Mouse (Mus musculus) midbrain, embryonic 12.5 days (tissue): ENCODE measurements around the gene Tspan32. TPM values are rescaled to one million over a fixed set of nuclear protein-coding genes. Genes with fewer than 3 reads are reported as not detected.

Source experiments
- ATAC-seq: fragments of 200-750 bp; cut with Nextera tagmentation; 2 replicates; pipeline ENCODE4 v1.8.0; 2017; ENCODE audit warnings: low read depth, moderate TSS enrichment, moderate library complexity; ENCODE audit not compliant: low FRiP score
- H3K27ac ChIP-seq: fragments of 300-500 bp; sonication (generic); replicated peaks from 2 replicates; pipeline ENCODE4 v1.5.1; 2016; ENCODE audit warnings: mild to moderate bottlenecking
- H3K27me3 ChIP-seq: fragments of 300-500 bp; sonication (generic); 2 replicates; pipeline ENCODE4 v1.6.1; 2016; ENCODE audit warnings: mild to moderate bottlenecking
- H3K36me3 ChIP-seq: fragments of 300-500 bp; sonication (generic); 2 replicates; pipeline ENCODE4 v1.6.1; 2016
- H3K4me1 ChIP-seq: fragments of 300-500 bp; sonication (generic); 2 replicates; pipeline ENCODE4 v1.6.1; 2016
- H3K4me2 ChIP-seq: fragments of 300-500 bp; sonication (generic); replicated peaks from 2 replicates; pipeline ENCODE4 v1.6.1; 2016; ENCODE audit warnings: mild to moderate bottlenecking, moderate library complexity
- H3K4me3 ChIP-seq: fragments of 300-500 bp; sonication (generic); 2 replicates; pipeline ENCODE4 v1.5.1; 2016; ENCODE audit warnings: mild to moderate bottlenecking
- H3K9ac ChIP-seq: fragments of 300-500 bp; sonication (generic); replicated peaks from 2 replicates; pipeline ENCODE4 v1.6.1; 2016; ENCODE audit warnings: mild to moderate bottlenecking, moderate library complexity
- H3K9me3 ChIP-seq: fragments of 300-500 bp; sonication (generic); 2 replicates; pipeline ENCODE4 v1.6.1; 2016; ENCODE audit warnings: mild to moderate bottlenecking
- WGBS: fragments of 180-500 bp; shearing (Covaris S2); methylation state at CpG from one replicate; pipeline ENCODE4 v1.1.7; 2016; 5-methylcytosine and 5-hydroxymethylcytosine counted together
- polyA plus RNA-seq: library from polyadenylated mRNA; unstranded; fragments of >200 nt; fragmentation: Nextera tagmentation; extraction: Ambion mirVana; gene quantifications from 2 replicates; pipeline ENCODE4 v1.2.1, GENCODE M21; 2016

Gene Tspan32
- polyA plus RNA-seq, 1 experiment from 2014 or later, result 1.5 TPM

DNA sequence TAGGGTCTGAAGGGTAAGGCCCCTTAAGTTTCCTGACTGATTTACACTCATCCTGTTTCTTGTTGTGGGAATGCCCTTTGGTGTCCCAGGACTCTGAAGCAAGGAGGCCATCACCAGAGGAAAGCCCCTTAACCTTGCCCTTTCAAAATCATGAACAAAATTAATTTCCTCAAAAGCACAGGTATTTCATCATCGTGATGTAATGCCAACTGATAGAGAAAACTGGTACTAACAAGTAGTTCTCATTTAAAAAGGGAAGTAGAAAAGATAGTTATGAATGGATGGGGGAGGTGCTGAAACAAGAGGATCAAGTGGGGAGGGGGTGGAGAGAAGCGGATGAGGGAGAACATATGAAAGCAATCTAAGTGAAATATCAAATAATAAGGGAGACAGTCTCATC lies 18.7 kb downstream of the Tspan32 start:
- Histone ChIP-seq H3K9ac (no peak overlapping the region), H3K36me3 (0 out of 2 replicates have a peak, but pooled peaks cover 3% of the 10 kb centered on the region), H3K27me3 (no peaks in the 10 kb centered on the region), H3K9me3 (no peaks in the 10 kb centered on the region), H3K4me1 (no peaks in the 10 kb centered on the region), H3K4me3 (no peak overlapping the region), H3K4me2 (no peak overlapping the region), H3K27ac (no peak overlapping the region)
- WGBS, result 96% methylated on average over 2 of the region's 2 CpGs
- ATAC-seq, result no peak

DNA sequence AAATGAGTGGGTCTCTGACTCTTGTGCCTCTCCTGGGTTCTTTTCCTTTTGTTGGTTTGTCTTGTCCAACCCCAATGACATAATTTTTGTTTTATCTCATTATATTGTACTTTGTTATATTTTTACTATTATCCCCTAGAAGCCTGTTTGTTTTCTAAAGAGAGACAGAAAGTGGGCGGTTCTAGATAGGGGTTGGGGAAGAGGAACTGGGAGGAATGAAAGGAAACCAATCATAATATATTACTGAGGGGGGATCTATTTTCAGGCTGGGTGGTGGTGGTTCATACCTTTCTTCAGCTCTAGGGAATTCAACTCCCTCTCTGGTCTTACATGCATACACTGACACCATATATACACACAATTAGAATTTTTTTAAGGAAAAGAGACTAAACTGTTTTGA lies 19.4 kb downstream of the Tspan32 start:
- Histone ChIP-seq H3K9ac (no peak overlapping the region), H3K27me3 (no peaks in the 10 kb centered on the region), H3K4me3 (no peak overlapping the region), H3K36me3 (0 out of 2 replicates have a peak, but pooled peaks cover 3% of the 10 kb centered on the region), H3K9me3 (no peaks in the 10 kb centered on the region), H3K4me2 (no peak overlapping the region), H3K4me1 (no peaks in the 10 kb centered on the region), H3K27ac (no peak overlapping the region)
- no peak for ATAC-seq
- WGBS, result 97% methylated on average over 1 of the region's 1 CpGs

DNA sequence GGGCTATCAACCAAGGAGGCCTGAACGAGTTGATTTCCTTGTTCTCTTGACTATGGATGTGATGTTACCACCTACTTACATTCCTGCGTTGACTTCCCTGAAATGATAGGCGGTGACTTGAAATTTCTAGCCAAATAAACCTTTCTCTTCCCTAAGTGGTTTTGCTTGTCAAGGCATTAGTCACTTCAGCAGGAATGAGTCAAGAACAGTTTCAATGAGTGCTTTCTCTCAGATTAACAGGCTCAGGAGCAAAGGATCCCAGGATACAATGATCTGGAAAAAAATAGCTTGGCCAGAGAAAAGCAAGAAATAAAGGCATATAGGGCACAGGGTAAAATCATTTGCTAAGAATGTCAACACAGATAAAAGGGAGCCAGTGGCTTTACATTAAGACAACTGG lies 20.6 kb downstream of the Tspan32 start:
- Histone ChIP-seq H3K9ac (no peak overlapping the region), H3K4me1 (no peaks in the 10 kb centered on the region), H3K36me3 (0 out of 2 replicates have a peak, but pooled peaks cover 3% of the 10 kb centered on the region), H3K9me3 (no peaks in the 10 kb centered on the region), H3K27me3 (no peaks in the 10 kb centered on the region), H3K4me2 (no peak overlapping the region), H3K4me3 (no peak overlapping the region), H3K27ac (no peak overlapping the region)
- 94% methylated on average over 3 of the region's 3 CpGs for WGBS
- no peak for ATAC-seq

DNA sequence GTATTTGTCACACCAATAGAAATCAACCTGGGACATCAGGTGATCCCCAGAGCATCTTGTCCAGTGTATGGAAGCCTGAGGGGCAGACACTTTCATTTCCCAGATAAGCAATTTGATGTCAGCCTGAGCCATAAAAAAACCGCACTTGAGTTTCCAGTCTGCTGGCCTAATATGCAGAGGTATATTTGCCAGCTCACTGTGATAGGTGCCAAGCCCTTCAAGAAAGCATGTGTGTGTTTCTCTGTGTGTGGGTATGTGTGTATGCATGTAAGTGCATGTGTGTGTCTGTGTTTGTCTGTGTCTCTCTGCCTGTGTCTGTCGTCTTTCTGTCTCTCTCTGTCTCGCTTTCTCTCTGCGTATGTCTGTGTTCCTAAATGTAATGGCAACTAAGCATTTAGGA lies 22.4 kb downstream of the Tspan32 start:
- H3K36me3 ChIP-seq, result 0 out of 2 replicates have a peak, but pooled peaks cover 3% of the 10 kb centered on the region
- no peak for ATAC-seq

DNA sequence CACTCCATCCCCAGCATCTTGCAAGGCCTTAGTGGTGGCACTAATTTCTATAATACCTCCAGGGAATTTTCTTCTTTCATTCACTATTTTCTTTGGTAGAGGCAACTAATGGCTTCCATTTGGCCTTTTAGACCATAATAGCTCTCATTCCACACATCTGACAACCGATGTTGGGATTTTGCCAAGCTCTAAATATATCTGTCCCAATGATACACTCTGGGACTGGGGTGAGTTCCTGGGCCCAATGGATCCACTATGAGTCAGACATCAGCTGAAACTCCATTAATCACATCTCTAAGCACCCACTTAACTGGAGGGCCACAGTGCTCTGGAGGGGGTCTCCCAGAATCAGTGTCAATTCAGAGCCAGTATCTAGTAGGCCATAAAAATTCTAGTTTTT lies 27.0 kb downstream of the Tspan32 start:
- Histone ChIP-seq H3K27me3 (no peaks in the 10 kb centered on the region), H3K36me3 (0 out of 2 replicates have a peak, but pooled peaks cover 3% of the 10 kb centered on the region), H3K27ac (no peak overlapping the region), H3K9ac (no peak overlapping the region), H3K4me1 (no peaks in the 10 kb centered on the region), H3K4me3 (no peak overlapping the region), H3K4me2 (no peak overlapping the region), H3K9me3 (no peaks in the 10 kb centered on the region)
- WGBS, result 94% methylated on average over 1 of the region's 1 CpGs
- no peak for ATAC-seq

More for the DNA sequence above, 22.4 kb downstream of the Tspan32 start:
- H3K4me1 ChIP-seq, result no peaks in the 10 kb centered on the region
- H3K9me3 ChIP-seq, result no peaks in the 10 kb centered on the region
- H3K27ac ChIP-seq, result no peak overlapping the region
- H3K4me3 ChIP-seq, result no peak overlapping the region
- no peak overlapping the region for H3K9ac ChIP-seq
- WGBS, result 97% methylated on average over 4 of the region's 4 CpGs
- no peak overlapping the region for H3K4me2 ChIP-seq
- no peaks in the 10 kb centered on the region for H3K27me3 ChIP-seq

DNA sequence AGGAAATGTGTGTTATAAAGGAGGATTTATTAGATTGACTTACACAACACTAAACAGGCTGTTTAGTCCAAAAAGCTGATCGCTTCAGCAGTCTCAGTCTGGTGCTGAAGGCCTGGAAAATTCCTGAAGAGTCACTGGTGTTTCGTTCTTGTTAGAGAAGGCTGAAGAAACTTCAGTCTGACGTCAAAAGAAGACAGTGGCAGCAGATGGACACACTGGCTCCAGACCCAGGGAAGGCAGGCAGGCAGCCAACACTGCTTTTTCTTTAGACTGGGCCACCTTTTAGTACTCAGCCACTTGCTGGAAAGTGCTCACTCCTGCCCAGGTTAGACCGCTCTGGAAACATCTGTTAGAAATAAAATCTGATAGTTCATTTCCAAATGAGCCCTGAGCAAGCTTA lies 28.7 kb downstream of the Tspan32 start:
- Histone ChIP-seq H3K4me3 (no peak overlapping the region), H3K9ac (no peak overlapping the region), H3K9me3 (no peaks in the 10 kb centered on the region), H3K27ac (no peak overlapping the region), H3K4me2 (no peak overlapping the region), H3K27me3 (no peaks in the 10 kb centered on the region), H3K36me3 (0 out of 2 replicates have a peak, but pooled peaks cover 3% of the 10 kb centered on the region), H3K4me1 (no peaks in the 10 kb centered on the region)
- no peak for ATAC-seq
- WGBS, result 89% methylated on average over 4 of the region's 4 CpGs

DNA sequence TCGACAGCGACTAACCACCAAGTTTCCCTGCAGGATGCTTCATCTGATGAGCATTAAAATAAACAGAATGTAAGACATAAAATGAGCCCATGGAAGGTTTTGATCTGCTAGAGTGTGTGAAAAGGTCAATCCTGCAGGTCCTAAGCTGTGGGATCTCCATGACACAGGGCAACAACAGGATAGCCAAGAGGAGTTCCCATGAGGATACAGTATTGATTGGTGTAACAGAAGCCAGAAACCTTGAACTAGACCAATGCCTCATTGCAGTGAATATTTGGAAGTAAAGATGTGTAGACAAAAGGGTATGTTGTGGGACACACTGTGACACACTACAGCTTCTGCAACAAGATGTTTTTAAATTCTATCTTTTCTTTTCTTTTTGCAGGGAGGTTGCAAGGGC lies 29.3 kb downstream of the Tspan32 start:
- Histone ChIP-seq H3K36me3 (0 out of 2 replicates have a peak, but pooled peaks cover 3% of the 10 kb centered on the region), H3K27me3 (no peaks in the 10 kb centered on the region), H3K9ac (no peak overlapping the region), H3K4me2 (no peak overlapping the region), H3K4me1 (no peaks in the 10 kb centered on the region), H3K9me3 (no peaks in the 10 kb centered on the region), H3K4me3 (no peak overlapping the region), H3K27ac (no peak overlapping the region)
- 96% methylated on average over 2 of the region's 2 CpGs for WGBS
- no peak for ATAC-seq

DNA sequence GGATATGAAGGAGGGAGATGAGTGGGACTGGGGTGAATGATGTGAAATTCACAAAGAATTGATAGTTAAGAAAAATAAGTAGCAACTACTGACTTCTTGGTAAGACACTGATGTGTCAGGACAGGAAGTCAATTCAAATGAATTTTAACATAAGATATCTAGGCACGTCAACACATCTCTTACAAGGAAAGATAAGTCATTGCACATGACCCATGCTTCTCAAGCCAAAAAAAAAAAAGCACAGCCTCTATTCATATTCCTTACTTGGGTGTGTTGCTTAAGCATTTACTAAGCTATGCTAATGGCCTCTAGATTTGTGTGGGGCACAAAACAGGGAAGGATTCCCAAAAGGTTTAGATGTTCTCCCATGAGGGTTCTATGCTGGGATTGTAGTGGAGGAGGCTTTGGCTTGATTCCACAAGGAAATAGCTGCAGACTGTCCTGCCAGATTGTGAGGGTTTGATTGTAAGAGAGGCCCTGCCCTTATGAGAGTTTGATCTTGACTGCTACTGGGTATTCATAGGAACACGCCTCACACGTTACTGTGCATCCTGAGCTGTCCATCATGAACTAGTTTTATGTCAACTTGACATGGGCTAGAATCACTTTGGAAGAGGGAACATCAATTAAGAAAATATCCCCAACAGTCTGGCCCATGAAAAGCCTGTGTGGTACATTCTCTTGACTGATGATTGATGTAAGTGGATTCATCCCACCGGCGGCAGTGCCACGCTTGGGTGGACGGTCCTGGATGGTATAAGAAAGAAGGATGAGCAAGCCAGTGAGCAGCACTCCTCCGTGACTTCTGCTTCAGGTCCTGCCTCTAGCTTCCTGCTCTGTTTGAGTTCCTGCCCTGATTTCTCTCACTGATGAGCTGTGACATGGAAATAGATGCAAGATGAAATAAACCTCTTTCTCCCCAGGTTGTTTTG lies 29.9 kb downstream of the Tspan32 start:
- Histone ChIP-seq H3K9ac (no peak overlapping the region), H3K27ac (no peak overlapping the region), H3K9me3 (no peaks in the 10 kb centered on the region), H3K36me3 (0 out of 2 replicates have a peak, but pooled peaks cover 3% of the 10 kb centered on the region), H3K4me1 (no peaks in the 10 kb centered on the region), H3K27me3 (no peaks in the 10 kb centered on the region), H3K4me2 (no peak overlapping the region), H3K4me3 (no peak overlapping the region)
- WGBS, result 94% methylated on average over 8 of the region's 8 CpGs
- ATAC-seq, result no peak

DNA sequence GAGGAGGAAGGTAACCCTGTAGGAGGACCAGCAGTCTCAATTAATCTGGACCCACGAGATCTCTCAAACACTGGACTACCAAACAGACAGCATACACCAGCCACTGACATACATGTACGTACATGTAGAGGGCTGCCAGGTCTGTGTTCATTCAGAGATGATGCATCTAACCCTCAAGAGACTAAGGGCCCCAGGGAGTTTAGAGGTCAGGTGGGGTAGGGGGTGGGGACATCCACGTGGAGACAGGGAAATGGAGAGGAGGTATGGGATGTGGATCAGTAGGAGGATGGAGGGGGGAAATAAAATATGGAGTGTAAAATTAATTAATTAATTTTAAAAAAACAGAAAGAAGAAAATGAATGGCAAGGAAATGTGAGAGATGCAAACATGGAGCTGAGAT lies 31.9 kb downstream of the Tspan32 start:
- H3K4me1 ChIP-seq, result no peaks in the 10 kb centered on the region
- ATAC-seq, result no peak
- H3K36me3 ChIP-seq, result 0 out of 2 replicates have a peak, but pooled peaks cover 3% of the 10 kb centered on the region
- H3K9me3 ChIP-seq, result no peaks in the 10 kb centered on the region
- H3K4me3 ChIP-seq, result no peak overlapping the region
- no peaks in the 10 kb centered on the region for H3K27me3 ChIP-seq
- H3K27ac ChIP-seq, result no peak overlapping the region
- 83% methylated on average over 3 of the region's 3 CpGs for WGBS
- no peak overlapping the region for H3K4me2 ChIP-seq
- H3K9ac ChIP-seq, result no peak overlapping the region

DNA sequence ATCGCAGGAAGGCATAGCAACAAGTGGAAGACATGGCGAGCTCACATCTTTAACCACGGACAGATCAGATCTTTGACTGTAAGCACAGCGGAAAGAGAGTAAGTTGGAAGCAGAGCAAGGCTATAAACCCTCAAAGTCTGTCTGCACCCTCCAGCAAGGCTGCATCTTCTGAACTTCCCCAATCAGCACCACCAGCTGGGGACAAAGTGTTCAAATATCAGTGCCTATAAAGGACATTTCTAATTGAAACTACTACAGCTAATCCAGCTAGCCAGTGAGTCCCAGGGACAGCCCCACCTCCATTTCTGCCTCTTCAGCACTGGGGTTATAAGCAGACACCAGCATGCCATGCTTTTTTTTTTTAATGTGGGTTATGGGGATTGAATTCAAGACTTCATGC lies 32.5 kb downstream of the Tspan32 start:
- Histone ChIP-seq H3K27ac (no peak overlapping the region), H3K4me1 (no peaks in the 10 kb centered on the region), H3K36me3 (0 out of 2 replicates have a peak, but pooled peaks cover 3% of the 10 kb centered on the region), H3K4me3 (no peak overlapping the region), H3K27me3 (no peaks in the 10 kb centered on the region), H3K9ac (no peak overlapping the region), H3K9me3 (no peaks in the 10 kb centered on the region), H3K4me2 (no peak overlapping the region)
- ATAC-seq, result no peak
- 91% methylated on average over 4 of the region's 4 CpGs for WGBS

DNA sequence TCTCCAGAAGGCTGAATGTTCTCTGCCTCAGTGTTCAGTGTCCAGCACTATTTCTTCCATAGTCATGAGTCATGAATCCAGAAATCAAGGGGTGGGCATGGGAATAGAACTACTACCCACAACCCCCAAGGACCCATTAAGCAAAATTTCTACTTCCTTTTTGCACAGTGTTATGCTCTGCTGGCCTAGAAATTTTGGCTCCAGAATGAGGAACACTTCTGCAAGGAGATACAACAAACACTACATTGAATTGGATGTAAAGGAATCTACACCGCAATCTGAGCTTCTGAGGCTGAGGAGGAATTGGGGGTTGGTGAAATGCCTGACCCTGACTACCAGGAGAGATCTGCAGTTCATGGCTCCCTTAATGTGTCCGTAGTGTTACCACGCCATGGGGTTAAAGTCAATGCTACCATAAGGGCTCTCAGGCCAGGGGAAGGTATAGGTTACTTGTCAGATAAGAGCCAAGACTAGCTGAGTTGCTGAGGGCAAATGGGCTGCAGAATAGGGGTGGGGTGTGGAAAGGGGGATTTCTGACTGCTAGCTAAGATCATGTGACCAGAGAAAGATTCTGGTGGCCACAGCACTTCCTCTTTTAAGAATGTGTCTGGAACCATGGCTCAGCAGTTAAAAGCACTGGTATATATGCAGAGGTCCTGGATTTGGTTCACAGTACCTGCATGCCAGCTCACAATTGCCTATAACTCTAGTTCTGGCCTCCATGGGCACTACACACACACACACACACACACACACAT lies 33.5 kb downstream of the Tspan32 start:
- no peak for ATAC-seq

DNA sequence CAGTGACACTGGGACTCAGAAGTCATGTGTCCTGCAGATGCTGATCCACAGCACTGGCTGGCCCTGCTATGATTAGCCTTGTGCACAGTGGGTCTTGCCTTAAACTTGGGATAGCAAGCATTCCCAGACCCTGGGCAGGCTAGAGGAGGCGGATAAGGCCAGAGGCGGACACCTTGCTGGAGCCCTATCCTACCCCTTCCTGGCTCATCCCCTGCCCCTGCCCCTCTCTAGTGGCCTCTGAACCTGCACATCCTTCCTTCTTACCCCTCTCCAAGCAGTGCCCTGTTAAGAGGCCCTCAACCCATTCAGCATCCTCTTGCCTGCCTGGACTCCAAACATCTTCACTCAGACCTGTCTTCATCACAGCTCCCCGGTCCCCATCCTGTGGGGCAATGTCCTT lies 35.7 kb downstream of the Tspan32 start:
- no peaks in the 10 kb centered on the region for H3K27me3 ChIP-seq
- WGBS, result 95% methylated on average over 3 of the region's 3 CpGs
- H3K9me3 ChIP-seq, result no peaks in the 10 kb centered on the region
- no peaks in the 10 kb centered on the region for H3K4me1 ChIP-seq
- no peak overlapping the region for H3K4me3 ChIP-seq
- no peaks in the 10 kb centered on the region for H3K36me3 ChIP-seq
- H3K27ac ChIP-seq, result no peak overlapping the region
- no peak overlapping the region for H3K9ac ChIP-seq
- ATAC-seq, result no peak
- H3K4me2 ChIP-seq, result no peak overlapping the region

More for the DNA sequence above, 33.5 kb downstream of the Tspan32 start:
- H3K36me3 ChIP-seq, result 0 out of 2 replicates have a peak, but pooled peaks cover 3% of the 10 kb centered on the region
- no peak overlapping the region for H3K4me2 ChIP-seq
- H3K9me3 ChIP-seq, result no peaks in the 10 kb centered on the region
- no peak overlapping the region for H3K27ac ChIP-seq
- H3K27me3 ChIP-seq, result no peaks in the 10 kb centered on the region
- no peak overlapping the region for H3K9ac ChIP-seq
- 88% methylated on average over 3 of the region's 3 CpGs for WGBS
- no peaks in the 10 kb centered on the region for H3K4me1 ChIP-seq
- H3K4me3 ChIP-seq, result no peak overlapping the region
